Mouse (Mus musculus): ENCODE data around the gene Cyp3a13. TPM values are rescaled to one million over a fixed set of nuclear protein-coding genes. Genes with fewer than 3 reads are reported as not detected.
A peak's percentile ranks its signal among the peaks of the same experiment; 100 is the strongest.
"Not testable (repeated sequence)": the region's sequence is repeated elsewhere in the genome, so short reads cannot be mapped to it uniquely, and the experiment has no call there.

The Cyp3a13 gene
- total RNA-seq, 2 experiments from 2014 or later, result not detected

GRCm38 (mm10) chr5:137882922-137883321 lies 38.5 kb downstream of the Cyp3a13 start:
- ATAC-seq (replicated peaks; ENCODE audit: low FRiP score, low TSS enrichment, poor library complexity, severe bottlenecking), result no peak

DNA sequence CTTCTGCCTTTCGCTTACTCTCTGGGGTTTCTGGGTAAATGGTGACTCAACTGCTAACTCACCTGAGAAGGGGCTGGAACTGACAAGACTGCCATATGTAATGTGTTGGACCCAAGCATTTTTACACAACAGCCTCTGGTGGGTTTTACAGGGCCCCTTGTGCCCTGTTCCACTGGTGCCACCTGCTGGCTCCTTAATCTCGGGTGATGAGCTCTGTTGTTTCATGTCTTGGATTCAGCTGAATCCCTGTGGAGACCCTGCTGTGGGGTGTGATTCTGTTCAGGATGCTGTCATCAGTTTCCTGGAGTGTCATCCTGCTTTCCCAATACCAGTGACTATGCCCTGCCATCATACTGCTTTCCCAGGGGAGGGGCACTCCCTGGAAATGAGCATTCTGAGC lies 43.6 kb downstream of the Cyp3a13 start:
- no peak for ATAC-seq (replicated peaks; ENCODE audit: low FRiP score, low TSS enrichment, poor library complexity, severe bottlenecking)

DNA sequence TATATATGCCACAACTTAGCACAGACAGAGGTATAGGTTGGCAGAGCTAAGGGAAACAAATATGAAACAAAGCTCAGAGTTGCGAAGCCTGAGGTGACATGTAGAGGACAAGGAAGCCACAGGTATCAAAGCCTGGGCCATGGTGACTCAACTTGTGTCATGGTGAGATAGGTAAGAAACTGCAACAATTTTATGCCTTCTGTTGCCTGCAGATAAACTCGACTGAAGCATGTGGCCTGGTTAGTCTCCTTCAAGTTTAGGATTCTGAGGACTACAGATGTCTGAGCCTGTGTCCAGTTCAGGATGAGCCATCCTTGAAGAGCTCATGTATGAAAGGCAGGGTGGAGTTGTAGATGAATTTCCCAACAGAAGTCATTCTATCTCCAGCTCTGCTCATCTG lies 46.4 kb downstream of the Cyp3a13 start:
- no peak for ATAC-seq (replicated peaks; ENCODE audit: low FRiP score, low TSS enrichment, poor library complexity, severe bottlenecking)

- ATAC-seq (replicated peaks; ENCODE audit: low FRiP score, low TSS enrichment, poor library complexity, severe bottlenecking), result not testable (repeated sequence)
Observed at GRCm38 (mm10) chr5:137872381-137872702, 49.1 kb downstream of the Cyp3a13 start.

GRCm38 (mm10) chr5:137871644-137872380 lies 49.6 kb downstream of the Cyp3a13 start, which contains the start of gene Pilrb2:
TSS of gene Pilrb2 (minus strand) at chr5:137871815.
- not testable (repeated sequence) for ATAC-seq (replicated peaks; ENCODE audit: low FRiP score, low TSS enrichment, poor library complexity, severe bottlenecking)

DNA sequence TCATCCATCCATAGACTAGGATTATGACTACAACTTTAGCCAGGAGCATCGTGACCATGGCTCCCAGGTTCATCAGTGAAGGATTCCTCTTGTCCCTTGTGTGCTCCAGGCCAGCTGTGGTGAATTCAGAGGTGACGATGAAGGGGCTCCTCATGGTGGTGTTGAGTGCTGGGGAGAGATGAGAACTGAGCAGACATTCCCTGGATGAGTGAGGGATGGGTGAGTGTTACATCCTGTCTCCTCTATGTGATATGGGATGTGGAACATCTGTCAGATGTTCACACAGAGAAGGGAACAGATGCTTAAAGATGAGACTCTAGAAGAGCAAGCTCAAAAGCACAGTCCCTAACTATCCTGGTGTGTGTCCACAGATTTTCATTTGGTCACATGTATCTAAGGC lies 52.8 kb downstream of the Cyp3a13 start:
- not testable (repeated sequence) for ATAC-seq (replicated peaks; ENCODE audit: low FRiP score, low TSS enrichment, poor library complexity, severe bottlenecking)

- ATAC-seq (replicated peaks; ENCODE audit: low FRiP score, low TSS enrichment, poor library complexity, severe bottlenecking), result not testable (repeated sequence)
Observed at GRCm38 (mm10) chr5:137864008-137864407, 57.4 kb downstream of the Cyp3a13 start.

DNA sequence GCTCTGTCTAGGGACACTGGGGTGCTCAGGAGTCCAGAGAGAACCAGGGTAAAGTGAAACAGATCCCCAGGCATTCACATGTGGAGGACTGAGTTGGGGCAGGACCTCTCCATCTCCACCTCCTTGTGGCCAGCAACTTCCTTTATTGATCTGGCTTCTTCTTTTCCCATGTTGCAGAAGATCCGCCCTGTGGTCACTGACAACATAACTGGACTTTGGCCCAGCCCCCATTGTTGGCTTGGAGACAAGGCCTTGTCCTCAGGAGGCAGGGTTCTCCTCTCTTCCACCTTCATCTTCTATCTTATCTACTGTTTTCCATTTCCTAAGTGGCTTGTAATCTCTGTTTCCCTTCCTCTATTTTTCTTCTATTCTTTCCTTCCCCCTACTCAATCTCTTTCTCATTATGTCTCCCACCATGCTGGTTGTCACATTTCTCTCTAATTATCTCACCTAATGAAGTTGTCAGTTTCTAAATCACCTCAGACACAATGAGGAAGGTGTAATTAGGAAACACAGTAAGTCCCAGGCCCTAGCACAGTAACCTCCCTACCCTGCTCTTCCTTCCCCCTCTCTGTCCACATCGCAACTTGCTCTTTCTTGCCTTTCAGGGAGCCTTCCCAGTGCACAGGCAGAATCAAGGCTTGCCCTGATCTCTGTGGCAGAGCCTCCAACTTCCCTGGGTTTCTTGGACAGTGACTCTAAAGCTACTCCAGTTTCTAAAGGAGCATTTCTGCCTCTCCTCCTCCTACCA lies 63.3 kb downstream of the Cyp3a13 start, which contains the start of gene Pilrb1:
Pilrb1 (minus strand) TSS at position 147 of the 751 bp plus-strand sequence.
- 0 out of 2 replicates have a peak, but pooled peaks have one; percentile 18 for ATAC-seq (replicated peaks; ENCODE audit: low FRiP score, low TSS enrichment, poor library complexity, severe bottlenecking)

GRCm38 (mm10) chr5:137856870-137857269 lies 64.5 kb downstream of the Cyp3a13 start:
- ATAC-seq (replicated peaks; ENCODE audit: low FRiP score, low TSS enrichment, poor library complexity, severe bottlenecking), result not testable (repeated sequence)

DNA sequence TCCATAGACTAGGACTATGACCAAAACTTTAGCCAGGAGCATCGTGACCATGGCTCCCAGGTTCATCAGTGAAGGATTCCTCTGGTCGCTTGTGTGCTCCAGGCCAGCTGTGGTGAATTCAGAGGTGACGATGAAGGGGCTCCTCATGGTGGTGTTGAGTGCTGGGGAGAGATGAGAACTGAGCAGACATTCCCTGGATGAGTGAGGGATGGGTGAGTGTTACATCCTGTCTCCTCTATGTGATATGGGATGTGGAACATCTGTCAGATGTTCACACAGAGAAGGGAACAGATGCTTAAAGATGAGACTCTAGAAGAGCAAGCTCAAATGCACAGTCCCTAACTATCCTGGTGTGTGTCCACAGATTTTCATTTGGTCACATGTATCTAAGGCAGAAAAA lies 66.5 kb downstream of the Cyp3a13 start:
- not testable (repeated sequence) for ATAC-seq (replicated peaks; ENCODE audit: low FRiP score, low TSS enrichment, poor library complexity, severe bottlenecking)

DNA sequence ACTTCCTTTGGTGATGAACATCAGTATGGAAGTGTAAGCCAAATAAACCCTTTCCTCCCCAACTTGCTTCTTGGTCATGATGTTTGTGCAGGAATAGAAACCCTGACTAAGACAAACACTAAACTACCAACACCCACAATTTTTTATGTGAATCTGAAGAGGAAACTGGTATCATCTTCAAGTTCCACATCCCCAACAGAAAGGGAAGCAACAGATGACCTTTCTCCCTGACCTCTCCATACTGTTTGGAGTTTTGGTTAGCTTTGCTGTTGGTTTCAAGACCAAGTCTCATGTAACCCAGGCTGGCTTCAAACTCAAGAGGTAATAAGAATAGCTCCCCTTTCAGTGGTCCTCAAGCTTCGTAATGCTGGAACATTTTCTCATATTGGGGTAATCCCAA lies 71.1 kb downstream of the Cyp3a13 start:
- ATAC-seq (replicated peaks; ENCODE audit: low FRiP score, low TSS enrichment, poor library complexity, severe bottlenecking), result not testable (repeated sequence)

Other genes with a start within 250 kb of the Cyp3a13 start
- gene Agfg2, start 236.9 kb downstream of the Cyp3a13 start, total RNA-seq (2014; fragmentation: Nextera tagmentation), result 22.7 and 37.5 TPM in 2 replicates
- gene Agfg2, start 236.9 kb downstream of the Cyp3a13 start, total RNA-seq (2017), result 17.0 TPM in 2 replicates
- 0.57 TPM in 1 of 2 replicates, not detected in the other for gene Nyap1, start 180.0 kb downstream of the Cyp3a13 start, total RNA-seq (2014; fragmentation: Nextera tagmentation)
- gene Nyap1, start 180.0 kb downstream of the Cyp3a13 start, total RNA-seq (2017), result not detected in 2 replicates
- 45.4 and 55.2 TPM in 2 replicates for gene Tsc22d4, start 175.9 kb downstream of the Cyp3a13 start, total RNA-seq (2014; fragmentation: Nextera tagmentation)
- gene Tsc22d4, start 175.9 kb downstream of the Cyp3a13 start, total RNA-seq (2017), result 43.0 and 66.3 TPM in 2 replicates
- 40.6 and 60.7 TPM in 2 replicates for gene Ppp1r35, start 142.8 kb downstream of the Cyp3a13 start, total RNA-seq (2014; fragmentation: Nextera tagmentation)
- gene Ppp1r35, start 142.8 kb downstream of the Cyp3a13 start, total RNA-seq (2017), result 30.0 and 60.2 TPM in 2 replicates
- gene Mepce, start 134.0 kb downstream of the Cyp3a13 start, total RNA-seq (2014; fragmentation: Nextera tagmentation), result 59.2 and 84.0 TPM in 2 replicates
- gene Mepce, start 134.0 kb downstream of the Cyp3a13 start, total RNA-seq (2017), result 22.0 and 26.7 TPM in 2 replicates
- 4.2 and 5.5 TPM in 2 replicates for gene Zcwpw1, start 133.8 kb downstream of the Cyp3a13 start, total RNA-seq (2014; fragmentation: Nextera tagmentation)
- 7.8 and 18.7 TPM in 2 replicates for gene Zcwpw1, start 133.8 kb downstream of the Cyp3a13 start, total RNA-seq (2017)
- gene Pilra, start 85.3 kb downstream of the Cyp3a13 start, total RNA-seq (2014; fragmentation: Nextera tagmentation), result 6.5 TPM in 1 of 2 replicates, not detected in the other
- gene Pilra, start 85.3 kb downstream of the Cyp3a13 start, total RNA-seq (2017), result not detected in 2 replicates
- gene Pilrb1, start 63.5 kb downstream of the Cyp3a13 start, total RNA-seq (2014; fragmentation: Nextera tagmentation), result not detected in 2 replicates
- gene Pilrb1, start 63.5 kb downstream of the Cyp3a13 start, total RNA-seq (2017), result not detected in 2 replicates
- gene Pilrb2, start 49.8 kb downstream of the Cyp3a13 start, total RNA-seq (2014; fragmentation: Nextera tagmentation), result 1.5 TPM in 1 of 2 replicates, not detected in the other
- gene Pilrb2, start 49.8 kb downstream of the Cyp3a13 start, total RNA-seq (2017), result not detected in 2 replicates
- gene Gjc3, start 41.5 kb upstream of the Cyp3a13 start, total RNA-seq (2014; fragmentation: Nextera tagmentation), result not detected in 2 replicates
- not detected in 2 replicates for gene Gjc3, start 41.5 kb upstream of the Cyp3a13 start, total RNA-seq (2017)
- gene Azgp1, start 59.9 kb upstream of the Cyp3a13 start, total RNA-seq (2014; fragmentation: Nextera tagmentation), result not detected in 2 replicates
- not detected in 2 replicates for gene Azgp1, start 59.9 kb upstream of the Cyp3a13 start, total RNA-seq (2017)
- not detected in 2 replicates for gene Smok3a, start 99.6 kb upstream of the Cyp3a13 start, total RNA-seq (2014; fragmentation: Nextera tagmentation)
- gene Smok3a, start 99.6 kb upstream of the Cyp3a13 start, total RNA-seq (2017), result not detected in 2 replicates
- gene Smok3b, start 99.8 kb upstream of the Cyp3a13 start, total RNA-seq (2014; fragmentation: Nextera tagmentation), result not detected in 2 replicates
- gene Smok3b, start 99.8 kb upstream of the Cyp3a13 start, total RNA-seq (2017), result not detected in 2 replicates
- gene Smok3c, start 131.6 kb upstream of the Cyp3a13 start, total RNA-seq (2014; fragmentation: Nextera tagmentation), result not detected in 2 replicates
- gene Smok3c, start 131.6 kb upstream of the Cyp3a13 start, total RNA-seq (2017), result not detected in 2 replicates
- gene Zkscan1, start 163.5 kb upstream of the Cyp3a13 start, total RNA-seq (2014; fragmentation: Nextera tagmentation), result 40.3 and 41.1 TPM in 2 replicates
- 38.0 and 44.5 TPM in 2 replicates for gene Zkscan1, start 163.5 kb upstream of the Cyp3a13 start, total RNA-seq (2017)
- 14.4 and 18.0 TPM in 2 replicates for gene Zscan21, start 195.3 kb upstream of the Cyp3a13 start, total RNA-seq (2014; fragmentation: Nextera tagmentation)
- 10.8 and 16.5 TPM in 2 replicates for gene Zscan21, start 195.3 kb upstream of the Cyp3a13 start, total RNA-seq (2017)
- 7.3 and 7.5 TPM in 2 replicates for gene Zfp113, start 234.1 kb upstream of the Cyp3a13 start, total RNA-seq (2014; fragmentation: Nextera tagmentation)
- 7.8 and 10.9 TPM in 2 replicates for gene Zfp113, start 234.1 kb upstream of the Cyp3a13 start, total RNA-seq (2017)
- gene Cops6, start 239.5 kb upstream of the Cyp3a13 start, total RNA-seq (2014; fragmentation: Nextera tagmentation), result 81.1 and 121 TPM in 2 replicates
- gene Cops6, start 239.5 kb upstream of the Cyp3a13 start, total RNA-seq (2017), result 51.6 and 66.1 TPM in 2 replicates

All from megakaryocyte-erythroid progenitor cell, adult 5-6 weeks (primary cell).